Mouse (Mus musculus): Measurements from ENCODE around the gene Iffo2.

DNA sequence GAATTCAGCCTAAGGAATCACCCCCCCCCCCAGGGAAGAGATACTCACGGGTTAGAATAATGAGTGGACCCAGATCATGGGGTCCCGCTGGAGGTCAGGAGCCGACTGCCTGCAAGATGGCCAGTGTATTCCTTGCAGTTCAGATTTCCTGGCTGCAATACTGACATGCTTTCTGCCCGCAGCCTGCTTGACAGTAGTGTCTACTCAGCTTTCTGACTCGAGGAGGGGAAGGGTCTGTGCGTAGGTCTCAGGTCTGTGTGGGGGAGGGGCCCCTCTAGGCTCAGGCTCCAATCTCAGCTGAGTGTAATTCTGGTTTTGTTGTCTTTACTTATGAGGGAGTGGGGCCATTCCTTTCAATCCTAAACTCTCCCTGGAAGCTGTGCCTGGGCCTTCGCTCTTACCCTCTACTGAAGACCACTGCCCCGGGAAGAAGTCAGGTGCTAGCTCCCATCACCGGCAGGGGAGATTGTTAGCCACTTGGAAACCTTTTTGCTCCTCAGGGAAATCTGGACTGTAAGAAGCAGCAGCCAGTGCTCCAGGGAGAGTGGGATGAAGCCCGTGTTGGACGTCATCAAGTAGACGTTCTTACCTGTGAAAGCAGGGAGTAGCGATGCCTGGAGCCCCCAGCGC lies 46.0 kb downstream of the Iffo2 start:
- TF ChIP-seq CTCF (IDR thresholded peaks at IDR 0.05): no peak
- no peak for TF ChIP-seq EP300 (IDR thresholded peaks at IDR 0.05)
